8 mouse cellular contexts compared by ENCODE assay signal in the genomic region with DNA sequence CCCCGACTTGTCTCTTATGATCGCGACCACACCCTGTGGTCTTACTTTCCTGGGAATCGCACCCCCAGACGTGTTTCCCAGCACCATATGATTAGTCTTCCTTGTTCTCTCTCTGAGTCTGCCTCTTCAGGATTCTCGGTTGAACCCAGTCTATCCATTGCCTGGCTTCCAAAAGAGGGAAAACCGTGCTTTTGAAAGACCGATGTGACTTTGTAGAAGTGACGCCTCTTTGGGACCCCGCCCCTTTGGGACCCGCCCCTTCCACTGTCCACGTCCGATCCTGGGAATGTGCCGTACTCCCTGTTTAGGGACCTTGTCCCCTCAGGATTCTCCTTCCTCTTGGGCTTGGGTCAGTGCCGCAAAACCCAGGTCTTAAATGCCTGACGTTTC. TPM values are rescaled to one million over a fixed set of nuclear protein-coding genes. Genes with fewer than 3 reads are reported as not detected.
DNase-seq lines count a peak whose midpoint lies in the region; ATAC-seq and TF ChIP-seq lines count a peak whose summit lies in the region.

No protein-coding gene starts in this region.

- peak; percentile 89 for TF ChIP-seq POLR2A in embryonic fibroblast, embryonic 13.5 days (IDR thresholded peaks at IDR 0.05; ENCODE audit: low read depth, low read length)

- H3K4me3 ChIP-seq in embryonic fibroblast, embryonic 13.5 days (ENCODE audit: insufficient read depth, low read length), result peak overlapping the region; percentile 71
- H3K4me3 ChIP-seq in heart, embryonic 14.5 days (ENCODE audit: control insufficient read depth in 1 of 2, insufficient read depth in 1 of 2, low read depth in 1 of 2, low read length in 2 of 2), result peak overlapping the region; percentile 59 to 75
- H3K4me3 ChIP-seq in kidney, postnatal 0 days (replicated peaks; ENCODE audit: low read depth, low read length), result peak overlapping the region; percentile 51

- no peak for ATAC-seq in heart, embryonic 14.5 days (ENCODE audit: insufficient number of reproducible peaks, insufficient read depth, low FRiP score, low read depth)
- ATAC-seq in kidney, postnatal 0 days (replicated peaks; ENCODE audit: low FRiP score, low read depth), result peak; percentile 38
- ATAC-seq in CD4-positive, CD25-positive, alpha-beta regulatory T cell, adult 4 months, result no peak

- peak overlapping the region; percentile 99 for H3K27ac ChIP-seq in embryonic fibroblast, embryonic 13.5 days (ENCODE audit: insufficient read depth, low read length)
- H3K27ac ChIP-seq in heart, embryonic 14.5 days (replicated peaks in 1 of 2; ENCODE audit: control insufficient read depth in 1 of 2, insufficient read depth in 1 of 2, low read depth in 2 of 2, low read length in 2 of 2), result peak overlapping the region; percentile 91 to 99
- H3K27ac ChIP-seq in kidney, postnatal 0 days, result peak overlapping the region; percentile 97

- peak; percentile 74 for DNase-seq in left cerebral cortex, postnatal 4 days
- no peak for DNase-seq in left cerebral cortex, adult 11 months (ENCODE audit: low spot score)
- DNase-seq in kidney, postnatal 0 days (ENCODE audit: low spot score), result peak; percentile 95
- DNase-seq in lung, postnatal 25 days (ENCODE audit: low spot score), result peak; percentile 85
- DNase-seq in spleen, postnatal 4 days (ENCODE audit: low spot score in 2 of 2), result peak; percentile 63 to 78

- intact Hi-C loops in left cerebral cortex, postnatal 4 days (cut with DNase I), result no loop called here

- no peaks in the 10 kb centered on the region for H3K9me3 ChIP-seq in heart, embryonic 14.5 days (ENCODE audit: control insufficient read depth, low read length)
- H3K9me3 ChIP-seq in kidney, postnatal 0 days (replicated peaks; ENCODE audit: low read length), result no peaks in the 10 kb centered on the region

- TF ChIP-seq CTCF in embryonic fibroblast, embryonic 13.5 days (IDR thresholded peaks at IDR 0.05; ENCODE audit: borderline replicate concordance, insufficient read depth, low read length), result no peak
- TF ChIP-seq CTCF in kidney, postnatal 0 days (IDR thresholded peaks at IDR 0.05; ENCODE audit: low read depth), result no peak

- H3K4me1 ChIP-seq in embryonic fibroblast, embryonic 13.5 days (ENCODE audit: control insufficient read depth, insufficient read depth, low read length), result 0 out of 2 replicates have a peak, but pooled peaks cover 4% of the 10 kb centered on the region
- H3K4me1 ChIP-seq in heart, embryonic 14.5 days (ENCODE audit: control insufficient read depth in 2 of 2, insufficient read depth in 2 of 2, low read length in 2 of 2), result peaks cover 14 to 41% of the 10 kb centered on the region in 2 experiments
- H3K4me1 ChIP-seq in kidney, postnatal 0 days (replicated peaks; ENCODE audit: insufficient read depth, low read length), result peaks cover 22% of the 10 kb centered on the region

- H3K9ac ChIP-seq in heart, embryonic 14.5 days (ENCODE audit: low read length), result peak overlapping the region; percentile 84
- peak overlapping the region; percentile 66 for H3K9ac ChIP-seq in kidney, postnatal 0 days (ENCODE audit: low read depth, low read length)

- no peaks in the 10 kb centered on the region for H3K27me3 ChIP-seq in heart, embryonic 14.5 days (ENCODE audit: control insufficient read depth, insufficient read depth, low read length)
- H3K27me3 ChIP-seq in kidney, postnatal 0 days (ENCODE audit: insufficient read depth, low read length), result no peaks in the 10 kb centered on the region

- WGBS in heart, embryonic 14.5 days, result 0% methylated on average over 16 of the region's 16 CpGs
- under 1% methylated on average over 16 of the region's 16 CpGs for WGBS in kidney, postnatal 0 days

- H3K36me3 ChIP-seq in heart, embryonic 14.5 days (ENCODE audit: control insufficient read depth, insufficient read depth, low read length), result peaks cover 36% of the 10 kb centered on the region
- peaks cover 21% of the 10 kb centered on the region for H3K36me3 ChIP-seq in kidney, postnatal 0 days (ENCODE audit: insufficient read depth, low read length)

- peak overlapping the region; percentile 87 for H3K4me2 ChIP-seq in heart, embryonic 14.5 days (ENCODE audit: low read length)
- H3K4me2 ChIP-seq in kidney, postnatal 0 days (ENCODE audit: low read length), result peak overlapping the region; percentile 91

RNA-seq across cellular contexts. Expression of gene Shc1, which starts 0.6 kb away (rescaled TPM):
- 10 to 100 TPM; 13.8 to 14.5 TPM for total RNA-seq in left cerebral cortex, postnatal 4 days (2021)
- 224 and 227 TPM in 2 replicates for polyA plus RNA-seq in embryonic fibroblast, embryonic 13.5 days (2011; ENCODE audit: insufficient read length, low read depth, missing spikeins)
- polyA plus RNA-seq in heart, embryonic 14.5 days (2014; fragmentation: Nextera tagmentation; extraction: Ambion mirVana), result 48.0 and 50.5 TPM in 2 replicates
- 72.0 and 73.2 TPM in 2 replicates for polyA plus RNA-seq in kidney, postnatal 0 days (2015; fragmentation: Nextera tagmentation; extraction: Ambion mirVana)
- 10 to 100 TPM; 33.2 to 35.2 TPM for polyA plus RNA-seq in CD4-positive, CD25-positive, alpha-beta regulatory T cell, adult 4 months (2017; shearing (Covaris generic))

RNA-seq across cellular contexts. Expression of gene Cks1b, which starts 0.7 kb away (rescaled TPM):
- 10 to 100 TPM; 19.6 to 22.3 TPM for total RNA-seq in left cerebral cortex, postnatal 4 days (2021)
- polyA plus RNA-seq in embryonic fibroblast, embryonic 13.5 days (2011; ENCODE audit: insufficient read length, low read depth, missing spikeins), result 142 and 174 TPM in 2 replicates
- polyA plus RNA-seq in heart, embryonic 14.5 days (2014; fragmentation: Nextera tagmentation; extraction: Ambion mirVana), result 354 and 368 TPM in 2 replicates
- 315 and 326 TPM in 2 replicates for polyA plus RNA-seq in kidney, postnatal 0 days (2015; fragmentation: Nextera tagmentation; extraction: Ambion mirVana)
- 10 to 100 TPM; 21.6 to 40.2 TPM for polyA plus RNA-seq in CD4-positive, CD25-positive, alpha-beta regulatory T cell, adult 4 months (2017; shearing (Covaris generic))

RNA-seq across cellular contexts. Expression of gene Flad1, which starts 7.2 kb away (rescaled TPM):
- 10 to 100 TPM; 27.6 to 28.3 TPM for total RNA-seq in left cerebral cortex, postnatal 4 days (2021)
- 10.9 and 11.2 TPM in 2 replicates for polyA plus RNA-seq in embryonic fibroblast, embryonic 13.5 days (2011; ENCODE audit: insufficient read length, low read depth, missing spikeins)
- 33.5 and 35.2 TPM in 2 replicates for polyA plus RNA-seq in heart, embryonic 14.5 days (2014; fragmentation: Nextera tagmentation; extraction: Ambion mirVana)
- 28.8 and 29.8 TPM in 2 replicates for polyA plus RNA-seq in kidney, postnatal 0 days (2015; fragmentation: Nextera tagmentation; extraction: Ambion mirVana)
- polyA plus RNA-seq in CD4-positive, CD25-positive, alpha-beta regulatory T cell, adult 4 months (2017; shearing (Covaris generic)), result 10 to 100 TPM; 52.2 to 71.7 TPM

RNA-seq across cellular contexts. Expression of gene Pygo2, which starts 11.2 kb away (rescaled TPM):
- 10 to 100 TPM; 53.3 to 60.2 TPM for total RNA-seq in left cerebral cortex, postnatal 4 days (2021)
- polyA plus RNA-seq in embryonic fibroblast, embryonic 13.5 days (2011; ENCODE audit: insufficient read length, low read depth, missing spikeins), result 42.4 and 45.2 TPM in 2 replicates
- polyA plus RNA-seq in heart, embryonic 14.5 days (2014; fragmentation: Nextera tagmentation; extraction: Ambion mirVana), result 24.3 and 27.8 TPM in 2 replicates
- 29.2 and 30.3 TPM in 2 replicates for polyA plus RNA-seq in kidney, postnatal 0 days (2015; fragmentation: Nextera tagmentation; extraction: Ambion mirVana)
- polyA plus RNA-seq in CD4-positive, CD25-positive, alpha-beta regulatory T cell, adult 4 months (2017; shearing (Covaris generic)), result 1 to 10 TPM; 6.0 to 7.9 TPM

RNA-seq across cellular contexts. Expression of gene Lenep, which starts 16.3 kb away (rescaled TPM):
- total RNA-seq in left cerebral cortex, postnatal 4 days (2021), result 1 to 10 TPM in 1 of 2 experiments, under 1 TPM in 1; 0.54 to 4.5 TPM
- not detected in 2 replicates for polyA plus RNA-seq in embryonic fibroblast, embryonic 13.5 days (2011; ENCODE audit: insufficient read length, low read depth, missing spikeins)
- not detected in 2 replicates for polyA plus RNA-seq in heart, embryonic 14.5 days (2014; fragmentation: Nextera tagmentation; extraction: Ambion mirVana)
- 0.16 TPM in 1 of 2 replicates, not detected in the other for polyA plus RNA-seq in kidney, postnatal 0 days (2015; fragmentation: Nextera tagmentation; extraction: Ambion mirVana)
- 1 to 10 TPM in 1 of 2 experiments, not detected in 1; 5.3 TPM for polyA plus RNA-seq in CD4-positive, CD25-positive, alpha-beta regulatory T cell, adult 4 months (2017; shearing (Covaris generic))
